Mouse (Mus musculus) kidney, postnatal 36 days (tissue): ENCODE measurements around the gene Ankrd33.

Source experiments
- DNase-seq, 2 experiments: peaks; one replicate each; pipeline ENCODE4 v3.0.0; 2021 to 2022; ENCODE audit warnings: mixed read lengths in 2 of 2

Gene Ankrd33

GRCm38 (mm10) chr15:101147115-101147909 lies 31.8 kb downstream of the Ankrd33 start:
- no peak for DNase-seq

GRCm38 (mm10) chr15:101147910-101148273 lies 32.3 kb downstream of the Ankrd33 start:
- peak in 1 of 2 experiments; percentile 39 for DNase-seq

GRCm38 (mm10) chr15:101148604-101149003 lies 33.0 kb downstream of the Ankrd33 start:
- no peak for DNase-seq

GRCm38 (mm10) chr15:101151409-101152261 lies 36.1 kb downstream of the Ankrd33 start:
- DNase-seq: no peak

DNA sequence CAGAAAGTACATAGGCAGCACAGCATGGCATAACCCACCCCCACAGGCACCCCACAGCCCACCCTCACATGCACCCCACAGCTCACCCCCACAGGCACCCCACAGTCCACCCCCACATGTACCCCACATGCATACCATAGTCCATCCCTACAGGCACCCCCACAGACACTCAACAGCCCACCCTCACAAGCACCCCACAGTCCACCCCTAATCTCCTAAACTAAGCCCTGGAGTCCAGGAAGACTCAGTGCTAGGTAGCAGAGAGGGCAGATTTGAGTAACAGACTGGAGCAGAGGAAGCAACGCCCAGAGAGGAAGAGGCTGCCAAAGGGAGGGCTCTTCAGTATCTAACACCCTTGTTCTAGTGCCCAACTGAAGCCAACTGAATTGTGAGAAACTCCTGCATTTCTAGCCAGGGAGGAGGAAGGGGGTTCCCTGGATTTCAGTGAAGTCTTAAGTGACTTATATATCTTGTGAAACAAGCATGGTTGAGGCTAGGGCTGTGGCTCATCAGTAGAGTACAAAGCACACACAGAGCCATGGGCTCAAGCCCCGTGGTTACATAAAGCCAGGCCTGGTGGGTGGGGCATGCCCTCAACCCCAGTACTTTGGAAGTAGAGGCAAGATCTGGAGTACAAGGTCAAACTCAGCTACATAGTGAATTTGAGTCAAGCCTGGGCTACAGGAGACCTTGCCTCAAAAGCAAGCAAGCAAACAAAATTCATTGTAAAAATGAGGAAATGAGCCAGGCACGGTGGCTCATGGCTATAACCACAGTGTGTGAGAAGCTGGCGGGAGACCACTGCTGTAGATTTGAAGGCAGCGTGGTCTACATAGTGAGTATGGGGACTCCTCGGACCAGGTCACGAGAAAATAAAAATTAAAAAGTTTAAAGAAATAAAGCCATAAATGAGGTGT lies 39.4 kb downstream of the Ankrd33 start:
- DNase-seq: no peak

DNA sequence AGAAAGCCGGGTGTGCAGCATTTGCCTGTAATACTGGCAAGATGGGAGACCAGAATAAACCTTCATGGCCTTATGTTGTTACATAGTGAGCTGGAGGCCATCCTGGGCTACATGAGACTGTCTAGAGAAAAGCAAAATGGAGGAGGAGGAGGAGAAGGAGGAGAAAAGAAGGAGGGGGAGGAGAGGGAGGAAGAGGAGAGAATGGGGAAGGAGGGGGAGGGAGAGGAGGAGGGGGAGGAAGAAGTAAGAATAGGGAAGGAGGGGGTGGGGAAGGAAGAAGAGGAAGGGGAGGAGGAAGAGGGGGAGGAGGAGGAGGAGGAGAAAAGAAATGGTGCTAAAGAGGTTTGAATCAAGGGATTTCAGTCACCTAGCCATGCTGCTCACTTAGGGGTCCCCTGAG lies 44.6 kb downstream of the Ankrd33 start:
- no peak for DNase-seq

DNA sequence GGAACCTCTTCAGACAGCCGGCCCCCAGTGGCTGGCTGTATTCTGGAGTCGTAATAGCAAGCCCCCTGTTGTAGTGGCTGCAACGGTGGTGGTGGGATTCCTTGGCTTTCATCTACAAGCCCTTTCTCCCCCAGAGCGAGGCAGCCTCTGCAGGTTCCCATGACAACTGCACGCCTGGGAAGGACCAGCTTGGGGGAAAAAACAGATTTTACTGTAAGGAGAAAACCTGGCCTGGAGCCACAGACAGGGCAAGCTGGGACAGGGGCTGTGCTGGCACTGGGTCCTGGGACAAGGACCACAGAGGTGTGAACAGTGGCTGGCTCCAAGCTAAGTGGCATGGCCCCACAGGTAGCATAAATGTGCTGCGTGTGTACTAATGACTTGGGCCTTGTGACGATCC lies 45.0 kb downstream of the Ankrd33 start:
- DNase-seq: no peak

GRCm38 (mm10) chr15:101161534-101161933 lies 46.0 kb downstream of the Ankrd33 start:
- DNase-seq: no peak

GRCm38 (mm10) chr15:101163056-101163458 lies 47.5 kb downstream of the Ankrd33 start:
- DNase-seq: no peak

DNA sequence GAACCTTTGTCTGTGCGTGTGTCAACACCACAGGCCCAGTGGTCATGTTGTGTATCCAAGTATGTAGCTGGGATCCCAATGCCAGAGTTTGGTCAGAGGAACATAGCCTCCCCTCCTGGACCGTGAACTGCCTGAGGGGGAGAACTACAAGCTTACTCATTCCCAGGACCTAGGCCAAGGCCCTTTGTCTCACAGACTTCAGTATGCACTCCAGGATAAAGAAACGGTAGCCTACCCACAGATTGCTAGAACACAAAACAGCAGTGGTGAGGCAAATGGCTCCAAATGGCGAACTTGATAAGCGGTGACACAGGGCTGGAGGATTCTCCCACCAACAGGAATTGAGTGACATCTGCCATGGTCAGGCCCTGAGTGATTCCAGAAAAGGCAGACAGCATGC lies 48.3 kb downstream of the Ankrd33 start:
- peak in 1 of 2 experiments; percentile 19 for DNase-seq

- DNase-seq: peak; percentile 57 to 72
These were observed 48.7 kb downstream of the Ankrd33 start for GRCm38 (mm10) chr15:101164291-101164690.

DNA sequence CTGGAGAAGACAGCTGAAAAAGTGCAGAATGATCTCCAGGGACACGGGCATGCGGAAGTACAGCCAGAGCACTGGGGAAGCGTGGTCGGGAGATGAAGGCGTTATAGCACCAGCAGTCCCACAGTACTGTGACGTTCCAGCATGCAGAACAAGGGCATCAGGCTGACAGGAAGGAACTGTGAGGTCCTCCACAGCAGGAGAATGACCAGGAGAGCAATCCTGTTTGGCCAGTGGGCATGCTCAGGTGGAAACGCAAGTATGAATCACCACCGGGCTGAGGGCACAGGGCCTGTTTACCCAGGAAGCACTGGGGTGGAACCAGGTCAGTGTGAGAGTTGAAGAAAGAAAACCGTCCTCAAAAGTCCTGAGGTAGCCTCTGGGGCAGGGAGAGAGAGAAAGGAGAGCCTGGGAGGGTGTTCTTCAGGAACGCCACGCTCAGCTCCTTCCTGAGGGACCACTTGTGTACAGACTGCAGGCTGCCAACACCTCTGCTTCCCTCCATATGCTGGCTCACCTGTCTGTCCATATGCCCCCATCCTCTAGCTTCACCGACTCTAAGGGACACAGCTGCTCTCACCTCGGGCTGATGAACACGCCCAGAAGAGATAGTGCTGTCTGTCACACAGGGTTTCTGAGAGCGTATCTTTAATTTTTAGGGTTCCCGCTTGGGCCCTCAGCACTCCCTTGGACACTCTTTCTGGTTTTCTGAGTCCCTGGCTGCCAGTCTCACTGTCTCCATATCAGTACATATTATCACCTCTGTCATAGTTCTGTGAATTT lies 50.3 kb downstream of the Ankrd33 start:
- DNase-seq: peak; percentile 80 to 89

- peak in 1 of 2 experiments; percentile 37 for DNase-seq
These were observed 52.0 kb downstream of the Ankrd33 start for GRCm38 (mm10) chr15:101167553-101167952.
